Mouse (Mus musculus) limb, embryonic 10.5 days (tissue): Measurements from ENCODE around the gene Tgif1. TPM values are rescaled to one million over a fixed set of nuclear protein-coding genes. Genes with fewer than 3 reads are reported as not detected.
"Not testable (repeated sequence)": the region's sequence is repeated elsewhere in the genome, so short reads cannot be mapped to it uniquely, and the experiment has no call there.

Experiments used
- DNase-seq: peaks from one replicate; pipeline ENCODE4 v3.0.0-alpha.2; 2017; ENCODE audit warnings: low spot score
- H3K27ac ChIP-seq: fragments of 300-500 bp; sonication (generic); 2 replicates; pipeline ENCODE4 v1.5.1; 2016; ENCODE audit warnings: mild to moderate bottlenecking
- H3K27me3 ChIP-seq: fragments of 300-500 bp; sonication (generic); 2 replicates; pipeline ENCODE4 v1.6.1; 2016; ENCODE audit warnings: low read depth, mild to moderate bottlenecking; ENCODE audit not compliant: poor library complexity, severe bottlenecking
- H3K36me3 ChIP-seq: fragments of 300-500 bp; sonication (generic); 2 replicates; pipeline ENCODE4 v1.6.1; 2016; ENCODE audit warnings: mild to moderate bottlenecking, moderate library complexity
- H3K4me1 ChIP-seq: fragments of 300-500 bp; sonication (generic); 2 replicates; pipeline ENCODE4 v1.6.1; 2016
- H3K4me3 ChIP-seq: fragments of 300-500 bp; sonication (generic); 2 replicates; pipeline ENCODE4 v1.5.1; 2016; ENCODE audit warnings: mild to moderate bottlenecking, moderate library complexity
- H3K9me3 ChIP-seq: fragments of 300-500 bp; sonication (generic); replicated peaks from 2 replicates; pipeline ENCODE4 v1.6.1; 2016; ENCODE audit warnings: mild to moderate bottlenecking
- WGBS: fragments of 180-500 bp; shearing (Covaris S2); methylation state at CpG from one replicate; pipeline ENCODE4 v1.1.7; 2016; 5-methylcytosine and 5-hydroxymethylcytosine counted together
- polyA plus RNA-seq: library from polyadenylated mRNA; unstranded; fragments of >200 nt; fragmentation: Nextera tagmentation; extraction: Ambion mirVana; gene quantifications from 2 replicates; pipeline ENCODE4 v1.2.1, GENCODE M21; 2016

Tgif1 gene
- polyA plus RNA-seq, 1 experiment from 2014 or later, result 132 TPM

- no peak overlapping the region for H3K27ac ChIP-seq
- H3K4me3 ChIP-seq, result no peak overlapping the region
- H3K36me3 ChIP-seq, result no peaks in the 10 kb centered on the region
- peaks cover 4% of the 10 kb centered on the region; the same call in 1 of the 2 replicates for H3K27me3 ChIP-seq
- no peaks in the 10 kb centered on the region for H3K9me3 ChIP-seq
- WGBS, result 88% methylated on average over 23 of the region's 23 CpGs
- no peak for DNase-seq
- H3K4me1 ChIP-seq, result peaks cover 15% of the 10 kb centered on the region
These were observed 23.2 kb downstream of the Tgif1 start for GRCm38 (mm10) chr17:70829943-70830715.

- 87% methylated on average over 6 of the region's 6 CpGs for WGBS
These were observed 24.1 kb downstream of the Tgif1 start for GRCm38 (mm10) chr17:70829217-70829616.

GRCm38 (mm10) chr17:70828569-70828968 is 24.8 kb downstream of the Tgif1 start:
- H3K9me3 ChIP-seq, result no peaks in the 10 kb centered on the region
- 80% methylated on average over 2 of the region's 2 CpGs for WGBS
- H3K27me3 ChIP-seq, result peaks cover 2% of the 10 kb centered on the region; the same call in 1 of the 2 replicates
- no peaks in the 10 kb centered on the region for H3K36me3 ChIP-seq
- no peak for DNase-seq
- H3K27ac ChIP-seq, result no peak overlapping the region
- no peak overlapping the region for H3K4me3 ChIP-seq
- peaks cover 3% of the 10 kb centered on the region; the same call in 1 of the 2 replicates for H3K4me1 ChIP-seq

More at GRCm38 (mm10) chr17:70829217-70829616, 24.1 kb downstream of the Tgif1 start:
- H3K27me3 ChIP-seq, result peaks cover 4% of the 10 kb centered on the region; the same call in 1 of the 2 replicates
- H3K4me1 ChIP-seq, result peaks cover 6% of the 10 kb centered on the region
- DNase-seq, result no peak
- H3K36me3 ChIP-seq, result no peaks in the 10 kb centered on the region
- H3K9me3 ChIP-seq, result no peaks in the 10 kb centered on the region
- no peak overlapping the region for H3K4me3 ChIP-seq
- no peak overlapping the region for H3K27ac ChIP-seq

- DNase-seq, result no peak
- Histone ChIP-seq H3K4me1 (peaks cover 3% of the 10 kb centered on the region; the same call in 1 of the 2 replicates), H3K9me3 (no peaks in the 10 kb centered on the region), H3K27ac (no peak overlapping the region), H3K27me3 (no peaks in the 10 kb centered on the region), H3K36me3 (no peaks in the 10 kb centered on the region), H3K4me3 (no peak overlapping the region)
- WGBS, result 71% methylated on average over 4 of the region's 4 CpGs
These were observed 25.2 kb downstream of the Tgif1 start for GRCm38 (mm10) chr17:70828180-70828528.

- H3K36me3 ChIP-seq, H3K9me3 ChIP-seq, H3K4me3 ChIP-seq, H3K27ac ChIP-seq, H3K27me3 ChIP-seq, DNase-seq, H3K4me1 ChIP-seq: not testable (repeated sequence)
- 89% methylated on average over 11 of the region's 11 CpGs for WGBS
These were observed 25.7 kb downstream of the Tgif1 start for GRCm38 (mm10) chr17:70827463-70828179.

GRCm38 (mm10) chr17:70826227-70826626 is 27.1 kb downstream of the Tgif1 start:
- Histone ChIP-seq H3K27me3 (peaks cover 7% of the 10 kb centered on the region; the same call in 1 of the 2 replicates), H3K4me1 (no peaks in the 10 kb centered on the region), H3K27ac (no peak overlapping the region), H3K36me3 (no peaks in the 10 kb centered on the region), H3K9me3 (no peaks in the 10 kb centered on the region), H3K4me3 (no peak overlapping the region)
- WGBS, result 86% methylated on average over 12 of the region's 12 CpGs
- no peak for DNase-seq

GRCm38 (mm10) chr17:70823083-70823482 is 30.3 kb downstream of the Tgif1 start:
- no peaks in the 10 kb centered on the region for H3K36me3 ChIP-seq
- peaks cover 30% of the 10 kb centered on the region for H3K27me3 ChIP-seq
- H3K27ac ChIP-seq, result no peak overlapping the region
- peaks cover 3% of the 10 kb centered on the region; the same call in 1 of the 2 replicates for H3K4me1 ChIP-seq
- H3K4me3 ChIP-seq, result no peak overlapping the region
- WGBS, result 87% methylated on average over 8 of the region's 8 CpGs
- DNase-seq, result no peak
- H3K9me3 ChIP-seq, result no peaks in the 10 kb centered on the region

- H3K27ac ChIP-seq, result peak overlapping the region; percentile 68
- peaks cover 54% of the 10 kb centered on the region for H3K27me3 ChIP-seq
- peaks cover 9% of the 10 kb centered on the region; the same call in 1 of the 2 replicates for H3K4me1 ChIP-seq
These were observed 35.4 kb downstream of the Tgif1 start for GRCm38 (mm10) chr17:70817862-70818451.

GRCm38 (mm10) chr17:70815001-70815400 is 38.3 kb downstream of the Tgif1 start:
- Histone ChIP-seq H3K27ac (no peak overlapping the region), H3K4me3 (no peak overlapping the region), H3K4me1 (peaks cover 9% of the 10 kb centered on the region; the same call in 1 of the 2 replicates), H3K36me3 (no peaks in the 10 kb centered on the region), H3K9me3 (no peaks in the 10 kb centered on the region), H3K27me3 (peaks cover 43% of the 10 kb centered on the region)
- WGBS, result 85% methylated on average over 8 of the region's 8 CpGs
- DNase-seq, result no peak

More at GRCm38 (mm10) chr17:70817862-70818451, 35.4 kb downstream of the Tgif1 start:
- H3K9me3 ChIP-seq, result no peaks in the 10 kb centered on the region
- DNase-seq, result peak; percentile 62
- H3K4me3 ChIP-seq, result peak overlapping the region; percentile 63
- no peaks in the 10 kb centered on the region for H3K36me3 ChIP-seq
- 2% methylated on average over 50 of the region's 51 CpGs for WGBS

- Histone ChIP-seq H3K27me3 (0 out of 2 replicates have a peak, but pooled peaks cover 2% of the 10 kb centered on the region), H3K4me3 (no peak overlapping the region), H3K4me1 (0 out of 2 replicates have a peak, but pooled peaks cover 4% of the 10 kb centered on the region), H3K27ac (no peak overlapping the region), H3K9me3 (no peaks in the 10 kb centered on the region), H3K36me3 (no peaks in the 10 kb centered on the region)
- WGBS, result 71% methylated on average over 5 of the region's 5 CpGs
- no peak for DNase-seq
These were observed 42.6 kb downstream of the Tgif1 start for GRCm38 (mm10) chr17:70810795-70811194.

- no peaks in the 10 kb centered on the region for H3K36me3 ChIP-seq
- no peaks in the 10 kb centered on the region for H3K27me3 ChIP-seq
- DNase-seq, result no peak
- 49% methylated on average over 3 of the region's 3 CpGs for WGBS
- 0 out of 2 replicates have a peak, but pooled peaks cover 4% of the 10 kb centered on the region for H3K4me1 ChIP-seq
- H3K4me3 ChIP-seq, result no peak overlapping the region
- no peak overlapping the region for H3K27ac ChIP-seq
- no peaks in the 10 kb centered on the region for H3K9me3 ChIP-seq
These were observed 43.6 kb downstream of the Tgif1 start for GRCm38 (mm10) chr17:70809776-70810175.

GRCm38 (mm10) chr17:70808837-70809236 is 44.5 kb downstream of the Tgif1 start:
- Histone ChIP-seq H3K4me1 (0 out of 2 replicates have a peak, but pooled peaks cover 4% of the 10 kb centered on the region), H3K4me3 (no peak overlapping the region), H3K27me3 (no peaks in the 10 kb centered on the region), H3K36me3 (no peaks in the 10 kb centered on the region), H3K27ac (no peak overlapping the region), H3K9me3 (no peaks in the 10 kb centered on the region)
- no peak for DNase-seq
- WGBS, result 53% methylated on average over 14 of the region's 14 CpGs
